Mouse (Mus musculus): Measurements from ENCODE around the gene Elf2. TPM values are rescaled to one million over a fixed set of nuclear protein-coding genes. Genes with fewer than 3 reads are reported as not detected.
A peak's percentile ranks its signal among the peaks of the same experiment; 100 is the strongest.

The Elf2 gene
- total RNA-seq (2021): 10 to 100 TPM; 33.6 to 39.0 TPM
- long read RNA-seq, experiment 1, partial matches to known transcripts: 2 of 6 reads
- long read RNA-seq, experiment 1, other reads (novel, unspliced or antisense): 1 of 6 reads
- long read RNA-seq, experiment 2, full-length matches to known transcripts: 7 of 12 reads
- long read RNA-seq, experiment 2, partial matches to known transcripts: 4 of 12 reads
- long read RNA-seq, experiment 2, other reads (novel, unspliced or antisense): 1 of 12 reads

DNA sequence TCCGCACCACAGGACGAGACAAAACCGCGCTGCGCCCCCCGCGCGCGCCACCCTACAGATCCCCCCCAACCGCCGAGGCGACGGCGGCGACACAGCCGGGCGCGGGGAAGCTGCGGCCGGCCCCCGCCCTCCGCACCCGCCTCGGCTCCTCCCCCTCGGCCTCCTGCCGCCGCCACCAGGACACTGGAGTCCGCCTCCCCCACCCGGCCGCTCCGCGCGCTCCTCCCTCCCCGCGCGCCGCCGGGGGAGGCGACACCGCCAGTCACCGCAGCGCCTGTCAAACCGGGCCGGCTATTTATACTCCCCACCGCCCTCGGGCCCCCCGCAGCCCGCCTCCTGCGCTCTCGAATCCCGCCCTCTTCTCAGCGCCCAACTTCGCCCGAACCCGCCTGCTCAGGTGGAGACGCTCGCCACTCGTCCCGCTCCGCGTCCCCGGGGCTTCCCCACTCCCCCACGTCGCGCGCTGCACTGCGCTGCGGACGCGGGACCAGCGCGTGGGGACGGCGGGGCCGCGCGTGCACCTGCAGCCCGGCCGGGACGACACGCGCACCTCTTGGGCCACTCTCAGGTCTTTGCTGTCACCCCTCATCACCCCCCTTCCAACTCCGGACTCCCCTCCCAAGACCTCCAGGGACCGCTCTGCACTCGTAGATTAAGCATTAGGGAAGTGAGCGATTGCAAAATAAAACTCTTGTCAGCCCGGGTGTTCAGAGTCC lies at the start of gene Elf2:
Elf2 (minus strand) TSS at position 112 of the 716 bp plus-strand sequence.
- DNase-seq (ENCODE audit: low spot score in 2 of 2): peak in 1 of 2 experiments; percentile 82

DNA sequence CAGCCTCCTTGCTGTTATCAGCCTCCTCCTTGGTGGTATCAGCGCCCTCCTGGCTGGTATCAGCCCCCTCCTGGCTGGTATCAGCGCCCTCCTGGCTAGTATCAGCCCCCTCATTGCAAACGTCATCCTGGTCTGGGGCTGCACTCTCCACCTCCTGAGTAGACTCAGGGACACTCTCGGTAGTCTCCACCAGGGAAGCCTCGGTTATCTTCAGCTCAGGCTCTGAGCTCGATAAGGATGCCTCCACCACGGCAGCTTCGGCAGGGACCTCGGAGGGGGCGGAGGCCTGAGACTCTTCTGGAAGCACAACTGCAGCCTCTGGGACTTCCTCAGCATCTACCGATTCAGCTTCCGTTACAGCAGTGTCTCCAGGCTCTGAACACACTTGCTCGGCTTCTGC lies 48.4 kb upstream of the Elf2 start:
- DNase-seq (ENCODE audit: low spot score in 2 of 2): no peak

DNA sequence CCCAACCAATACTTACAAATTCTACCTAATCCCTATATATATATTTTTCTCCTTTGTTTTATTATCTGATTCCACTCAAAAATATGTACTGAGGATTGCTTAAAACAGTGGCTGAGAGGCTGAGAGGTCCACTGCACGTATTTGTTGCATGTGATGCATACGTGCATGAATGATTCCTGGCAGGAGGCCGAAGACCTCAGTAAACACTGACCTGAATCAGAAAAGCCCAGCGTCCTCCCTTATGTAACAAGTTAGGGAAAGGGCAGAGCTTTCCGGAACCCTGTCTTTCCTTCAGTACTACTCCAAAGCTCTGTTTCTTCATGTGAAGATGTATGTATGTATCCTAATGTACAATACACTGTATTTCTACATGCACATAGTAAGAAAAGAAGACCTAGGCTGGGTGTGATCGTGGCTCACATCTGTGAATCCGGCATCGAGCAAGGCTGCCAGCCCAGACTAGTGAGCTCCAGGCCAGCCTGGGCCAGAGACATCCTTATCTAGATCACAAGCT lies 47.5 kb upstream of the Elf2 start:
- no peak for DNase-seq (ENCODE audit: low spot score in 2 of 2)

DNA sequence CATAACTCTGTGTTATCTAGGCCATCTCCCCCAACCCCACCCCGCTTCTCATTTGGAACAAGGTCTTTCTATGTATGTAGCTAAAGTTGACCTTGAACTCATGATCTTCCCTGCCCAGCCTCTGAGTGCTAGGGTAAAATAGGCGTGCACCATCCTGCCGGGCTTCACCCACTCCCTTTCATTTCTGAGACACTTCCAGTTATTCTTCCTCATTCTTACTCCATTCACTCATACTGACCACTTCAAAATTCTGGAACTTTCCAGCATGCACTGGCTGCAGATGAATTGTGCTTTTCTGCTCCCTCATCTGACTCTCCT lies 46.6 kb upstream of the Elf2 start:
- no peak for DNase-seq (ENCODE audit: low spot score in 2 of 2)

DNA sequence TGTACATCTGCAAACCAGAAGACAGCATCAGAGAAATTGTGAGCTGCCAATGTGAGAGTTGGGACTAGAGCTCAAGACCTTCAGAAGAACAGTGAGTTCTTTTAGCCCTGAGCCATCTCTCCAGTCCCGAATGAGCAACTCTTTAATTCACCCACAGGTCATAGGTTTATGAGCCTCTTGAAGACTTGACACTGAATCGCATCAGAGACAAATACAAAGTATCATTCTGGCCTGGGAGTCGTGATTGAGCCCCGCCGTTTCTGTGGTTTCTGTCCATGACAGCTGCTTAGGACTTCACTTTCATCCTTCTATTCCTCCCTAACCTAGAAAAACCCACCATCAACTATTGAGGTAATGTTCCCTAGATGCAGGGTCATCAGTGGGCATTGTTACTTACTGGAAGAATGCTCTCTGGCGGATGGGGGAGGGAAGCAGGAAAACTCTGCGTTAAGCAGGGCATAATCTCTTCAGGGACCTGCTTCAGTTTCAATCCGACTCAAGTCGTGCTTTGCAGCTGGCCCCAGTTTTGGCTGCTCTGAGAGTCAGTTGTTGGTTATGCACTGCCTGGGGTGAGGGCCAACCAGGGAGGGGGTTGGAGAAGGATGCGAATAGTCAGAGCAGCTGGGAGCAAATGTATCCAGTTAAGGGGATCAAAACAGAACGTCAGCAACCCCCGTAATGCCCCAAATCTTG lies 46.1 kb upstream of the Elf2 start:
- no peak for DNase-seq (ENCODE audit: low spot score in 2 of 2)

DNA sequence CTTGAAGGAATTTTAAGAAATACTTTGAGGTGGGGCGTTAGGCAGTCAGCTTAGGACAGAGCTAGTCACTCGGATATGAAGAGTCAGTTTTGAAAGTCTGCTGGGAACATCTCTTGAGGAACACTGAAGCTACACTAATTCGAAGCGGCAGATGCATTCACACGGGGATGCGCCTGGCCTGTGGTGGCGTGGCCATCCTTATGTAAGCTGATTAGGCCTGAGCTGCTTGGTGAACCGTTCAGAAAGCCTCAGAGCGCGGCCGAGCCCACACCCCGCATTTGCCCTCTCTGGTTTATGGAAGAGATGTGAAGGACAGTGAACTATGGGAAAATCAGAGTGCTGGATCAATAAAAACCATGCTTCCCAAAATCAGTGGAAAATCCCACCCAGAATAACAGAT lies 42.9 kb upstream of the Elf2 start:
- no peak for DNase-seq (ENCODE audit: low spot score in 2 of 2)

DNA sequence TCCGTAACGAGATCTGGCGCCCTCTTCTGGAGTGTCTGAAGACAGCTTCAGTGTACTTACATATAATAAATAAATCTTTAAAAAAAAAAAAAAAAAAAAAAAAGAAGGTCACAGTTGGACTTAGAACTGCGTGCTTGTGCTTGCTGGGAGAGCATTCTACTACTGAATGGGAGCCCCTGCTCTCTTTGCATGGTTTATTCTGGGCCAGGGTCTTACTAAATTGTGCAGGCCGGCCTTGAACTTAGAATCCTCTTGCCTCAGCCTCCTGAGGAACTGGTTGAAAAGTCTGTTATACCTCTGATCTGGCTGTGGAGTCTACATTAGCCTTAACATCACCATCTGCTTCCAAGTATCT lies 40.2 kb upstream of the Elf2 start:
- DNase-seq (ENCODE audit: low spot score in 2 of 2): no peak

DNA sequence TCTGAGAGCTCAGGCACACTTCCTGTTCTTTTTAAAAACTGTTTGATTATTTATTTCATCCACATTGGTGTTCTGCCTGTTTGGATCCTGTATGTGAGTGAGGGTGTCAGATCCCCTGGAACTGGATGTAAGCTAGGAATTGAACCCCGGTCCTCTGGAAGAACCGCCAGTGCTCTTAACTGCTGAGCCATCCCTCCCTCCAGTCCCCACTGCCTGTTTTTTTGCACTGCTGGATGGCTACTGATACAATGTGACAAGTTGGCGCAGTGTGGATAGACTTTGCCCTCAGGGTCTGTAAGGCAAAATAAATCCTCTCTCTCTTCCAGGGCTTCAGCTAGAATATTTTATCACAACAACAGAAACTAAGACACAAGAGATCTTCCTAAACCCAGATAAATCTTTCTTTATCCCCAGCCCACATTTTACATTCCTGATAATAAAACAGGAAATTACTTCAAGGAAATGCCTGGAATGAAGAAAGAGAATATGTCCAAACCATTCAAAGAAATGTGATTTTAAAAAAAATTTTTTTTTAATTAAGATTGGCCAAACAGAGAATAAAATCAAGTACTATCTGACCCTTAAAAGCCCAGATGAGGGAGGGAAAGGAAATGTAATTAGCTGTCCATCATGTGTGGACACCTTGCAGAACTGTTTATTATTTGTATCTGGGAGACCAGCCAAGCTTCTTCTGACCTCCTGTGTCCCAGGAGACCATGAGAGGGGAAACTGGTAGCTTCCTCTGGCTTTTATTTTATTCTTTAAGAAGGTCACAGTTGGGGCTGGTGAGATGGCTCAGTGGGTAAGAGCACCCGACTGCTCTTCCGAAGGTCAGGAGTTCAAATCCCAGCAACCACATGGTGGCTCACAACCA lies 39.6 kb upstream of the Elf2 start:
- DNase-seq (ENCODE audit: low spot score in 2 of 2): no peak

DNA sequence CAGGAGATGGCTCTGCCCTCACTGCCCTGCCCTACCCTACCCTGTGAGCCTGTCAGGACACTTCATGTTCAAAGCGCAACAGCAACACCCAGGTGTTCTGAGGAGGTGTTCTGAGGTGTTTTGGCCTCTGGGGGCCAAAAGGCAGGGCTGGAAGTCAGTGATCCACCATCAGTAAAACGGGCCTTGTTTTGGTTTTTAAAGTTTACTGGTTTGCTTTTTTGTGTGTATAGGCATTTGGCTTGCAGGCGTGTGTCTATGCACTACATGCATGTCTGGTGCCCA lies 38.1 kb upstream of the Elf2 start:
- no peak for DNase-seq (ENCODE audit: low spot score in 2 of 2)

DNA sequence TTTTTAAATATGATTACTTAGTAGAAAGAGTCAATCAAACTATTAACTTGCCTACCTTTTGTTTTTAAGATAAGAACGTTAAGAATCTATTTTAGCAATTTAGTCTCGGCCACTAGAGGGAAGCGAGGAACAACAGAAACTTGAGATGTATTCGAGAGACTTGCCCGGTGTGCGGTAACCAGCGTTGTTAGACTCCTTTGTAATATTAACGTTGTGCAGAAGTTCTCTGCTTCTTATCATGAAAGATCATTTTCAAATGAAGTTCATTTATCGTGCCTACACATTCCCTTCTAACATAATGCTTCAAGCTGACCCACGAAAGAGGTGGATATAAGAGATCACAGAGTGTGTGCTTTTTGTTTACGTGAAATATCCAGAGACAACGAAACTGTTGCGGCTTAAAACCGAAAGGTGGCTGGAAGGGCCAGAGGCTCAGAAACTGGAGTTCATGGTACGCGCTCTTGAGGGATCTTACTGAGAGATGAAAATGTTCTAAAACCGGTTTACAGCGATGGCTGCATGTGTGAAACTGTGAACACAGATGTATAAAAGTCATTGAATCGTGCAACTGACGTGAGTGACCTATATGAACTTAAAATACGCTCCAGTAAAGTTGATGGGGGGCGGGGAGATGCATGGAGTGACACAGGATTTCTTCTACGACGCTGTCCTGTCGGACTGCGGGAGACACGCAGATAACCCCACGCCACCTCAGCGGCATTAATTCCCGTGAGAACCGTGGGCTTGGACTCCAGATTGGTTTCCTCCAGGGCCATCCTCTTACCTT lies 37.6 kb upstream of the Elf2 start:
- DNase-seq (ENCODE audit: low spot score in 2 of 2): peak in 1 of 2 experiments; percentile 27

DNA sequence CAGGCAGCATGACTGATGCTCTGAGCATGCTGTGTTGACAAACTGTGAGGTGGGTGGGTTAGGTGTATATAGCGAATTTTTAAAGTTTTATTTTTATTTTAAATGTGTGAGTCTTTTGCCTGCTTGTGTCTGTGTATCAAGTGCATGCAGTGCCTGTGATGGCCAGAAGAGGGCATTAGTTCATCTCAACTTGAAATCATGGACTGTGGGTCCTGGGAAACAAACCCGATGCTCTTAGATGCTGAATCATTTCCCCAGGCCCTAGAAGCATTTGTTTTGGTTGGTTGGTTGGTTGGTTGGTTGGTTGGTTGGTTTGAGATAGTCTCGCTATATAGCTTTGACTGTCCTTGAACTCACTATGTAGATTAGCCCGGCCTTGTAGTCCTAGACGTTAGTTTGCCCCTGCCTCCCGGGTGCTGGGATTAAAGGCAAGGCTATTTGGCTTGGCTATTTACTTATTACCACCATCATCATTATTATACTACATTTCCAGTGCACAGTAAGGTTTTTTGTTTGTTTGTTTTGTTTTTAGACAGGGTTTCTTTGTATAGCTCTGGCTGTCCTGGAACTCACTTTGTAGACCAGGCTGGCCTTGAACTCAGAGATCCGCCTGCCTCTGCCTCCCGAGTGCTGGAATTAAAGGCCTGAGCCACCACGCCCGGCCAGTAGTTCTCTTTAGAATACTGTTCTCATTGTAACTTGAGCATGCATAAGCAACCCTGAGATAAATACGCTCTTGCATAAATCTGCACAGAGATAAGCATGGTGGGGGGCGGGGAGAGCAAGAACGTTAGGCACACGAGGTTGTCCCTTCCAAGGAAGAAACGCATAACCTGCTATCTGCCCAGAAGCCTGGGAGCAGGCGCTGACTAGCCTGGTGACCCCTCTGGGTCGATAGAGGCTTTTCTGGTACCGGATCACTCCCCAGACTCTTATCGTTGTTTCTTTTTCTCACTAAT lies 35.1 kb upstream of the Elf2 start:
- DNase-seq (ENCODE audit: low spot score in 2 of 2): peak in 1 of 2 experiments; percentile 50

DNA sequence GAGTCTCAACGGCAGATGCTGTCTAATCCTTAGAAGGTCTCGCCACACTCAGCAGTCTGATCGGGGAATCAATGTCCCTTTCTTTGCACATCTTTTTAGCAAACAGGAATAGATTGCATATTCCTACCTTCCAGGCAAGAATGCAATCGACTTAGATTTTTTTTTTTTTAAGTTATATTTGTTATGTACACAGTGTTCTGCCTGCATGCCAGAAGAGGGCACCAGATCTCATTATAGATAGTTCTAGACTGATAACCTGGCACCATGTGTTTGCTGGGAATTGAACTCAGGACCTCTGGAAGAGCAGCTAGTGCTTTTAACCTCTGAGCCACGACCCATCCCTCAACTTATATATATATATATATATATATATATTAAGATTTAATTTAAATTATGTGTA lies 33.1 kb upstream of the Elf2 start:
- DNase-seq (ENCODE audit: low spot score in 2 of 2): no peak

DNA sequence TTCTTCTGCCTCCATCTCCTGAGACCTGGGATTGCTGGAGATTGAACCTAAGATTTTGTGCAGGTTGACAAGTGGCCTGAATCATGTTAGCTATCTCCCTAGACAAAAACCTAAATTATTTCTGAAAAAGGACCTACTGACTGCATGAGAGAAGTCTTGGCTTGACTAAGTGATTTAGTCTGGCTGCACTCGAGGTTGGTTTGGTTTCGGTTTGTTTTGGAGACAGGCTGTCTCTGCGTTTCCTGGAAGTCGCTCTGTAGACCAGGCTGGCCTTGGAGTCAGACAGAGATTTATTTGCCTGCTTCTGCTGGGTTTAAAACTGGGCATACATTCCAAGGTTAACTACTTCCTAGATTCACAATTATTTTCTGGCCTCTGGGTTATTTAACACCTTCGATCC lies 32.4 kb upstream of the Elf2 start:
- no peak for DNase-seq (ENCODE audit: low spot score in 2 of 2)

DNA sequence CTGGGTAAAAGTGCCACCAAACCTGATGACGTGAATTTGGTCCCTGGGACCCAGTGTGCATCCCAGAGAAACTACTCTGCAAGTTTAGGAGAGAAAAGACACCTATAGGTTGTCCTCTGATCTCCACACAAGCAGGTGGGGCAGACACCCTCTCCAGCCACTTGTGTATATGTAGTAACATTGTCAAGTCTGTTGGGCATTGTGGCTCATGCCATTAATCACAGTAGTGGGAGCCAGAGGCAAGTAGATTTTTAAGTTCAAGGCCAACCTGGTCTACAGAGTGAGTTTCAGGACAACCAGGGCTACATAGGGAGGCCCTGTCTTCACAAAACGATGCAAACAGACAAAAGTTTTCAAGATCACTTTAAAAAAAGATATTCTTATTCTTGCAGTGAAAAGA lies 31.4 kb upstream of the Elf2 start:
- no peak for DNase-seq (ENCODE audit: low spot score in 2 of 2)

DNA sequence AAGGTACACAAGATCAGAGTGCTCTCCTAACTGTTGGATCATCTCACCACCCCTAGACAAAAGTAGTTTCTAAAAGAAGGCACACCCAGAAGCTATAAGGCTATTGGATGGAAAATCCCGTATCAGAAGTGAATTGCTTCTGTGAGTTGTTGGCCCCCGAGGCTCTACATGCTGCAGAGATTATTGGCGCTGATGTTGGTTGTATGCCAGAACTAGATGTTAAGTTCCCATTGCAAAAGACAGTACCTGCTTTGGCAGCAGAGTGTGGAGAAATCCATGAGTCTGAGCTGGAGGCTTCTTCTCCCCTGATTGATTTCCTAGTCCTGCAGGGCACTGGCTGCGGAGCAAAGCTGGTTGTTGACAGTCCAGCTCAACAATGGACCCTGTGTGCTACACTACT lies 27.5 kb upstream of the Elf2 start:
- DNase-seq (ENCODE audit: low spot score in 2 of 2): no peak

DNA sequence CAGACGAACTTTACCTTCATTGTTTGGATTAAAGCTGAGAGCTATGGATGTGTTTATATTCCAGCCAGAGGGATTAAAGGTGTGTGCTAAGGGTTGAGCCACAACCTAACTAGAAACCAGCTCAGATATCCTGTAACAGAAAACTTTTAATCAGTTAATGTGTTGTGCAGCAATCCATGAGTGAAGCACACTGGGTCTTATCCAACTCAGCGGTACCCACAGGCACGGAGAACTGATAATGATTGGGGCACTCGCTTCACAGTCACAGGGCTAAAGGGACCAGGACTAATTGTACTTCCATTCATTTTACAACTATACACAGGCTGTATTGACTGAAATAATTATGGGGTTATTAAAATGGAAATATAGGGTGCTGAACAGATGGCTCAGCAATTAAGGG lies 26.5 kb upstream of the Elf2 start:
- DNase-seq (ENCODE audit: low spot score in 2 of 2): no peak

DNA sequence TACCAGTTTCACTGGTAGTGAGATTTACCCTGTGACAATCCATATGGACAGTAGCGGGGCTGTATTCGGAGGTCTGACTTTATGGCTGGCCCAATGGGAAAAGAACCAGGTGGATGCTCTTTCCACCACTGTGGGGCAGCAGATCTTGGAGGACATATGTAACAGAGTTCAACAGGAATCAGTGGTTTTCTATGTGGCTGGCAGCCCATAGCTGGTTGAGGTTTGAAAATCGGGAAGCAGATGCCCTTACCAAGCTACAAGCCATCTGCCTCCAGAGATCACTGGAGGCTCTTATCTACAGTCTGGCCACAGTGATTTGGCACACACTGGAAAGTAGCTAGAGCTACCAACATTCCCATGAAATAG lies 25.0 kb upstream of the Elf2 start:
- DNase-seq (ENCODE audit: low spot score in 2 of 2): no peak

DNA sequence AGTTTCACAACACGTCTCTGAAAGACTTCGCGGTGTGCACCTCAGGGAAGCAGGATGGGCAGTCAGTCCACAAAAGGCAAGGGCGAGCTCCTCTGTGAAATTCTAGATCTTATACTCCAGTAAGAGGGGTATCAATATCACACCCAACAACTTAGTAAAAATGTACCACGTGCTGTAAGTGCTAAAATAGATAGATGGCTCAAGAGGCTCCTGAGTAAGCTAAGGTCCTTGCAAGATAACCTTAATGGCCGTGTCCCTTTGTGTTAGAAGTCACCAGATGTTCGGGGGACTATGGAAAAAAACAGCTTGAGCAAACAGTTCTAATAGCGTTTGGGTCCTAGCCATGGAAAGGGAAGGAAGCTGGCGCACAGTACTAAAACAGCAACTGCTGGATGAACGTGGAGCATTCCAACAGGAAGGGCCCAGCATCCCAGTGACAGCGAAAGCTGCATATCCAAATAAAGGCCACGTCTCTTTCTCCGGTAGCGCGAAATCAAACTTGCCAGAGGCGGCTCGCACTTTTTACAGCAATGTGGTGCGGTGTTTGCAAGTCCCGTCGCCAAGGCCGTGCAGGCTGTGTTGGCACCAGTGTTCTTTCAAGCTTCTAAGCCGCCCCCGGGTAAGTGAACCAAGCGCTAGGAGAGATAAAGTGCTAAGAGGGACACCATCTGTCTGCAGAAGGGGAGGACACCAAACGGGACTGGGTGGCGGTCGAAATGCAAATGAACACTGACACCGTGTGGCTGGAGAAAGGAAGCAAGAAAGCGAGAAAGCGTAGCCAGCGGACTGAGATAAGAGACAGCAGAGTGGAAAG lies 24.4 kb upstream of the Elf2 start:
- peak; percentile 76 to 90 for DNase-seq (ENCODE audit: low spot score in 2 of 2)

DNA sequence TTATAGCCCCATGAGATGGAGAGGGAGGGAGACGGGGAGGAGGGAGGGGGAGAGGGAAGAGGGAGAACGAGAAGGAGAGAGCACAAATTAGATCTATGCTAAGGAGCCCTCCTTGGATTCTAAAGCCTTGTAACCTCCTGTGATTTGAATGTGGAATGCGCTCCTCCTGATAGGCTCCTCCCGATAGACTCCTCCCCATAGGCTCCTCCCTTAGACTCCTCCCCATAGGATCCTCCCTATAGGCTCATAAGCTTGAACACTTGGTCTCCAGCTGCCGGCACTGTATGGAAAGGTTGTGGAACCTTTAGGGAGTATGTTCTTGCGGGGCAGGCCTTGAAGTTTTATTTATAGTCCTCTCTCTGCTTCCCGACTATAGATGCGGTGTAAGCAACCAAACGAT lies 20.6 kb upstream of the Elf2 start:
- DNase-seq (ENCODE audit: low spot score in 2 of 2): no peak
